16 mouse cellular contexts compared by ENCODE assay signal in genomic region chr15:27944898-27945297, GRCm38 (mm10).
DNase-seq lines count a peak whose midpoint lies in the region; ATAC-seq lines count a peak whose summit lies in the region.
"Had no signal": no experiment of that assay in that cellular context is flagged by ENCODE, and none has a peak within 500 bp of the region (broad histone marks: within the 10 kb centered on the region; RNA-seq: fewer than 3 reads in every experiment).

No protein-coding gene starts in this region.

- H3K27ac ChIP-seq in forebrain, embryonic 15.5 days (replicated peaks), result no peak overlapping the region
- no peak overlapping the region for H3K27ac ChIP-seq in forebrain, embryonic 12.5 days
- no peak overlapping the region for H3K27ac ChIP-seq in hindbrain, embryonic 16.5 days (ENCODE audit: low read depth, low read length)
- no peak overlapping the region for H3K27ac ChIP-seq in hindbrain, embryonic 13.5 days
- no peak overlapping the region for H3K27ac ChIP-seq in midbrain, embryonic 15.5 days
- H3K27ac ChIP-seq in midbrain, embryonic 10.5 days (replicated peaks), result no peak overlapping the region
- H3K27ac ChIP-seq: embryonic facial prominence, embryonic 12.5 days had no signal

- no peaks in the 10 kb centered on the region for H3K36me3 ChIP-seq in forebrain, embryonic 15.5 days
- H3K36me3 ChIP-seq in forebrain, embryonic 12.5 days (replicated peaks), result no peaks in the 10 kb centered on the region
- H3K36me3 ChIP-seq in hindbrain, embryonic 16.5 days (ENCODE audit: control insufficient read depth, insufficient read depth, low read length), result no peaks in the 10 kb centered on the region
- H3K36me3 ChIP-seq in hindbrain, embryonic 13.5 days, result no peaks in the 10 kb centered on the region
- H3K36me3 ChIP-seq in midbrain, embryonic 15.5 days (replicated peaks), result no peaks in the 10 kb centered on the region
- no peaks in the 10 kb centered on the region for H3K36me3 ChIP-seq in midbrain, embryonic 10.5 days
- H3K36me3 ChIP-seq: embryonic facial prominence, embryonic 12.5 days; heart, embryonic 12.5 days had no signal

- 68% methylated on average over 11 of the region's 11 CpGs for WGBS in forebrain, embryonic 15.5 days
- 85% methylated on average over 11 of the region's 11 CpGs for WGBS in forebrain, embryonic 12.5 days
- 80% methylated on average over 11 of the region's 11 CpGs for WGBS in hindbrain, embryonic 16.5 days
- WGBS in hindbrain, embryonic 13.5 days, result 79% methylated on average over 11 of the region's 11 CpGs
- 72% methylated on average over 11 of the region's 11 CpGs for WGBS in midbrain, embryonic 15.5 days
- WGBS in midbrain, embryonic 10.5 days, result 93% methylated on average over 11 of the region's 11 CpGs

- H3K27me3 ChIP-seq in forebrain, embryonic 15.5 days, result no peaks in the 10 kb centered on the region
- H3K27me3 ChIP-seq in forebrain, embryonic 12.5 days, result no peaks in the 10 kb centered on the region
- H3K27me3 ChIP-seq in hindbrain, embryonic 16.5 days (replicated peaks; ENCODE audit: control insufficient read depth, insufficient read depth, low read length), result no peaks in the 10 kb centered on the region
- H3K27me3 ChIP-seq in hindbrain, embryonic 13.5 days, result no peaks in the 10 kb centered on the region
- no peaks in the 10 kb centered on the region for H3K27me3 ChIP-seq in midbrain, embryonic 15.5 days (replicated peaks)
- peaks cover 10% of the 10 kb centered on the region for H3K27me3 ChIP-seq in midbrain, embryonic 10.5 days (ENCODE audit: low read depth, poor library complexity, severe bottlenecking)
- H3K27me3 ChIP-seq: embryonic facial prominence, embryonic 12.5 days; heart, embryonic 12.5 days had no signal

- peaks cover 65% of the 10 kb centered on the region for H3K4me1 ChIP-seq in forebrain, embryonic 15.5 days
- peaks cover 62% of the 10 kb centered on the region for H3K4me1 ChIP-seq in forebrain, embryonic 12.5 days
- H3K4me1 ChIP-seq in hindbrain, embryonic 16.5 days (ENCODE audit: control insufficient read depth, insufficient read depth, low read depth, low read length), result peaks cover 50% of the 10 kb centered on the region
- peaks cover 61% of the 10 kb centered on the region for H3K4me1 ChIP-seq in hindbrain, embryonic 13.5 days (replicated peaks)
- H3K4me1 ChIP-seq in midbrain, embryonic 15.5 days, result peaks cover 51% of the 10 kb centered on the region
- H3K4me1 ChIP-seq in midbrain, embryonic 10.5 days, result peaks cover 64% of the 10 kb centered on the region

- H3K4me3 ChIP-seq in forebrain, embryonic 15.5 days, result no peak overlapping the region
- H3K4me3 ChIP-seq in forebrain, embryonic 12.5 days (replicated peaks), result no peak overlapping the region
- H3K4me3 ChIP-seq in hindbrain, embryonic 16.5 days (ENCODE audit: low read length), result no peak overlapping the region
- no peak overlapping the region for H3K4me3 ChIP-seq in hindbrain, embryonic 13.5 days
- no peak overlapping the region for H3K4me3 ChIP-seq in midbrain, embryonic 15.5 days
- no peak overlapping the region for H3K4me3 ChIP-seq in midbrain, embryonic 10.5 days
- H3K4me3 ChIP-seq: embryonic facial prominence, embryonic 12.5 days; heart, embryonic 12.5 days had no signal

- no peak for DNase-seq in midbrain, embryonic 10.5 days (ENCODE audit: low spot score)
- DNase-seq: adrenal gland, adult 2 months; adrenal gland, postnatal 25 days; cerebellum, postnatal 14 days; embryo, embryonic 11 days; gastrocnemius, postnatal 14 days; heart, postnatal 36 days; kidney, adult 11 months had no signal

- no peak overlapping the region for H3K9ac ChIP-seq in forebrain, embryonic 15.5 days (replicated peaks)
- no peak overlapping the region for H3K9ac ChIP-seq in forebrain, embryonic 12.5 days
- no peak overlapping the region for H3K9ac ChIP-seq in hindbrain, embryonic 16.5 days (ENCODE audit: low read depth, low read length)
- no peak overlapping the region for H3K9ac ChIP-seq in hindbrain, embryonic 13.5 days
- no peak overlapping the region for H3K9ac ChIP-seq in midbrain, embryonic 15.5 days
- H3K9ac ChIP-seq: embryonic facial prominence, embryonic 12.5 days had no signal

- no peak overlapping the region for H3K4me2 ChIP-seq in forebrain, embryonic 15.5 days (replicated peaks)
- H3K4me2 ChIP-seq in forebrain, embryonic 12.5 days, result no peak overlapping the region
- H3K4me2 ChIP-seq in hindbrain, embryonic 16.5 days (ENCODE audit: low read length), result no peak overlapping the region
- H3K4me2 ChIP-seq in hindbrain, embryonic 13.5 days, result no peak overlapping the region
- no peak overlapping the region for H3K4me2 ChIP-seq in midbrain, embryonic 15.5 days
- H3K4me2 ChIP-seq: embryonic facial prominence, embryonic 12.5 days; heart, embryonic 12.5 days had no signal

- no peaks in the 10 kb centered on the region for H3K9me3 ChIP-seq in forebrain, embryonic 15.5 days
- H3K9me3 ChIP-seq in forebrain, embryonic 12.5 days, result no peaks in the 10 kb centered on the region
- H3K9me3 ChIP-seq in hindbrain, embryonic 16.5 days (ENCODE audit: control insufficient read depth, low read length), result no peaks in the 10 kb centered on the region
- no peaks in the 10 kb centered on the region for H3K9me3 ChIP-seq in hindbrain, embryonic 13.5 days
- no peaks in the 10 kb centered on the region for H3K9me3 ChIP-seq in midbrain, embryonic 15.5 days
- no peaks in the 10 kb centered on the region for H3K9me3 ChIP-seq in midbrain, embryonic 10.5 days (replicated peaks)
- H3K9me3 ChIP-seq: embryonic facial prominence, embryonic 12.5 days; heart, embryonic 12.5 days had no signal

- peak; percentile 21 for ATAC-seq in forebrain, embryonic 15.5 days (replicated peaks)
- ATAC-seq in forebrain, embryonic 12.5 days (ENCODE audit: low FRiP score), result no peak
- ATAC-seq in hindbrain, embryonic 16.5 days, result 0 out of 2 replicates have a peak, but pooled peaks have one; percentile 9
- no peak; the same call in 1 of the 2 replicates for ATAC-seq in hindbrain, embryonic 13.5 days (ENCODE audit: low FRiP score)
- ATAC-seq in midbrain, embryonic 15.5 days (replicated peaks), result peak; percentile 24; the same call in 1 of the 2 replicates
- ATAC-seq: hindbrain, postnatal 0 days had no signal

Comparison
In these comparisons a context has a peak if more than half of its experiments do, and no peak if none do; other contexts are left out.
1. ATAC-seq: peak in forebrain, embryonic 15.5 days (single experiment), hindbrain, embryonic 16.5 days (single experiment) and midbrain, embryonic 15.5 days (single experiment); none in forebrain, embryonic 12.5 days (single experiment) and hindbrain, embryonic 13.5 days (single experiment).